ENCODE assay signal across 8 mouse cellular contexts in genomic region chr2:23039082-23040000, GRCm38 (mm10). TPM values are rescaled to one million over a fixed set of nuclear protein-coding genes. Genes with fewer than 3 reads are reported as not detected.
DNase-seq lines count a peak whose midpoint lies in the region; ATAC-seq and TF ChIP-seq lines count a peak whose summit lies in the region.

No protein-coding gene starts in this region.

- peak overlapping the region; percentile 94 for H3K27ac ChIP-seq in neural tube, embryonic 11.5 days (ENCODE audit: low read depth, low read length)
- peak overlapping the region; percentile 98 for H3K27ac ChIP-seq in bone marrow, adult 2 months (ENCODE audit: control insufficient read depth, insufficient read depth, low read depth, low read length, poor library complexity)
- H3K27ac ChIP-seq in forebrain, embryonic 16.5 days (ENCODE audit: low read length) = peak overlapping the region; percentile 95
- peak overlapping the region; percentile 97 for H3K27ac ChIP-seq in hindbrain, embryonic 12.5 days
- peak overlapping the region; percentile 98 for H3K27ac ChIP-seq in liver, postnatal 0 days (ENCODE audit: low read depth)
- peak overlapping the region; percentile 98 for H3K27ac ChIP-seq in neural tube, embryonic 13.5 days (replicated peaks)

- peak overlapping the region; percentile 96 for H3K9ac ChIP-seq in neural tube, embryonic 11.5 days (ENCODE audit: low read length)
- peak overlapping the region; percentile 82 for H3K9ac ChIP-seq in forebrain, embryonic 16.5 days (replicated peaks; ENCODE audit: low read depth, low read length)
- H3K9ac ChIP-seq in hindbrain, embryonic 12.5 days = peak overlapping the region; percentile 96
- peak overlapping the region; percentile 93 for H3K9ac ChIP-seq in liver, postnatal 0 days (replicated peaks)
- H3K9ac ChIP-seq in neural tube, embryonic 13.5 days = peak overlapping the region; percentile 96

- WGBS in neural tube, embryonic 11.5 days = 2% methylated on average over 56 of the region's 59 CpGs
- under 1% methylated on average over 59 of the region's 59 CpGs for WGBS in bone marrow, adult 2 months
- WGBS in forebrain, embryonic 16.5 days = under 1% methylated on average over 55 of the region's 59 CpGs
- WGBS in hindbrain, embryonic 12.5 days = under 1% methylated on average over 51 of the region's 59 CpGs
- WGBS in liver, postnatal 0 days (ENCODE audit: insufficient replicate concordance) = under 1% methylated on average over 45 of the region's 59 CpGs
- under 1% methylated on average over 58 of the region's 59 CpGs for WGBS in neural tube, embryonic 13.5 days

- H3K4me3 ChIP-seq in neural tube, embryonic 11.5 days (ENCODE audit: low read depth, low read length) = peak overlapping the region; percentile 94
- peak overlapping the region; percentile 95 for H3K4me3 ChIP-seq in bone marrow, adult 2 months (replicated peaks; ENCODE audit: control insufficient read depth, low read depth, low read length)
- peak overlapping the region; percentile 66 for H3K4me3 ChIP-seq in forebrain, embryonic 16.5 days (replicated peaks; ENCODE audit: low read length)
- peak overlapping the region; percentile 86 for H3K4me3 ChIP-seq in hindbrain, embryonic 12.5 days
- peak overlapping the region; percentile 80 for H3K4me3 ChIP-seq in liver, postnatal 0 days (ENCODE audit: low read depth, low read length)
- peak overlapping the region; percentile 98 for H3K4me3 ChIP-seq in neural tube, embryonic 13.5 days

- no peaks in the 10 kb centered on the region for H3K27me3 ChIP-seq in neural tube, embryonic 11.5 days (ENCODE audit: control insufficient read depth, insufficient read depth, low read length)
- no peaks in the 10 kb centered on the region for H3K27me3 ChIP-seq in forebrain, embryonic 16.5 days (replicated peaks; ENCODE audit: control insufficient read depth, insufficient read depth, low read length)
- H3K27me3 ChIP-seq in hindbrain, embryonic 12.5 days = no peaks in the 10 kb centered on the region
- no peaks in the 10 kb centered on the region for H3K27me3 ChIP-seq in liver, postnatal 0 days (ENCODE audit: insufficient read depth, low read length)
- no peaks in the 10 kb centered on the region for H3K27me3 ChIP-seq in neural tube, embryonic 13.5 days

- no peak for DNase-seq in neural tube, embryonic 11.5 days (ENCODE audit: low spot score)
- no peak for DNase-seq in neural tube, embryonic 10.5 days (ENCODE audit: extremely low spot score, low spot score)
- peak; percentile 56 for DNase-seq in liver, postnatal 0 days
- no peak for DNase-seq in thymus, postnatal 0 days (ENCODE audit: low spot score)

- no peaks in the 10 kb centered on the region for H3K36me3 ChIP-seq in neural tube, embryonic 11.5 days (ENCODE audit: control insufficient read depth, insufficient read depth, low read length)
- H3K36me3 ChIP-seq in forebrain, embryonic 16.5 days (ENCODE audit: control insufficient read depth, insufficient read depth) = no peaks in the 10 kb centered on the region
- no peaks in the 10 kb centered on the region for H3K36me3 ChIP-seq in hindbrain, embryonic 12.5 days
- no peaks in the 10 kb centered on the region for H3K36me3 ChIP-seq in liver, postnatal 0 days (replicated peaks; ENCODE audit: insufficient read depth, low read length)
- H3K36me3 ChIP-seq in neural tube, embryonic 13.5 days = no peaks in the 10 kb centered on the region

- TF ChIP-seq POLR2A in bone marrow, adult 2 months (IDR thresholded peaks at IDR 0.05; ENCODE audit: borderline replicate concordance, control insufficient read depth, low read depth, low read length) = no peak; the same call in 1 of the 2 replicates

- H3K9me3 ChIP-seq in neural tube, embryonic 11.5 days (ENCODE audit: control insufficient read depth, low read length) = no peaks in the 10 kb centered on the region
- no peaks in the 10 kb centered on the region for H3K9me3 ChIP-seq in forebrain, embryonic 16.5 days (ENCODE audit: control insufficient read depth, low read length)
- no peaks in the 10 kb centered on the region for H3K9me3 ChIP-seq in hindbrain, embryonic 12.5 days (replicated peaks)
- no peaks in the 10 kb centered on the region for H3K9me3 ChIP-seq in liver, postnatal 0 days (ENCODE audit: low read length)
- H3K9me3 ChIP-seq in neural tube, embryonic 13.5 days = no peaks in the 10 kb centered on the region

- no peak for TF ChIP-seq EP300 in liver, postnatal 0 days (IDR thresholded peaks at IDR 0.05; ENCODE audit: low read depth)

- ATAC-seq in neural tube, embryonic 11.5 days (ENCODE audit: insufficient read depth, low FRiP score, low TSS enrichment) = peak; percentile 85
- ATAC-seq in forebrain, embryonic 16.5 days = peak; percentile 82
- ATAC-seq in hindbrain, embryonic 12.5 days (ENCODE audit: low FRiP score) = peak; percentile 90
- ATAC-seq in liver, postnatal 0 days = peak; percentile 80
- ATAC-seq in neural tube, embryonic 13.5 days (ENCODE audit: low read depth) = peak; percentile 89

- no peak for TF ChIP-seq CTCF in bone marrow, adult 2 months (IDR thresholded peaks at IDR 0.05; ENCODE audit: control insufficient read depth, insufficient read depth, low read length)
- TF ChIP-seq CTCF in liver, postnatal 0 days (IDR thresholded peaks at IDR 0.05; ENCODE audit: low read depth) = no peak

- 0 out of 2 replicates have a peak, but pooled peaks cover 2% of the 10 kb centered on the region for H3K4me1 ChIP-seq in neural tube, embryonic 11.5 days (ENCODE audit: control insufficient read depth, insufficient read depth, low read length)
- H3K4me1 ChIP-seq in bone marrow, adult 2 months (ENCODE audit: control insufficient read depth, insufficient read depth, low read length) = no peaks in the 10 kb centered on the region
- H3K4me1 ChIP-seq in forebrain, embryonic 16.5 days (replicated peaks; ENCODE audit: control insufficient read depth, insufficient read depth, low read length) = peaks cover 10% of the 10 kb centered on the region
- H3K4me1 ChIP-seq in hindbrain, embryonic 12.5 days = peaks cover 15% of the 10 kb centered on the region
- peaks cover 18% of the 10 kb centered on the region for H3K4me1 ChIP-seq in liver, postnatal 0 days (ENCODE audit: insufficient read depth)
- H3K4me1 ChIP-seq in neural tube, embryonic 13.5 days (replicated peaks) = peaks cover 30% of the 10 kb centered on the region

- peak overlapping the region; percentile 82 for H3K4me2 ChIP-seq in neural tube, embryonic 11.5 days (ENCODE audit: low read depth)
- peak overlapping the region; percentile 92 for H3K4me2 ChIP-seq in forebrain, embryonic 16.5 days (ENCODE audit: low read length)
- peak overlapping the region; percentile 75 for H3K4me2 ChIP-seq in hindbrain, embryonic 12.5 days (replicated peaks)
- peak overlapping the region; percentile 75 for H3K4me2 ChIP-seq in liver, postnatal 0 days (ENCODE audit: low read depth, low read length)
- peak overlapping the region; percentile 64 for H3K4me2 ChIP-seq in neural tube, embryonic 13.5 days

RNA-seq across cellular contexts. Expression of gene Abi1, which starts 0.7 kb away (rescaled TPM):
- polyA plus RNA-seq in neural tube, embryonic 11.5 days (2014; fragmentation: Nextera tagmentation; extraction: Ambion mirVana) = 47.1 and 48.1 TPM in 2 replicates
- polyA plus RNA-seq in bone marrow, adult 2 months (2011; ENCODE audit: insufficient read depth, insufficient read length, low replicate concordance, missing spikeins) = 41.0 and 53.1 TPM in 2 replicates
- 65.3 and 66.9 TPM in 2 replicates for polyA plus RNA-seq in forebrain, embryonic 16.5 days (2015; fragmentation: Nextera tagmentation; extraction: Ambion mirVana)
- 48.2 and 49.3 TPM in 2 replicates for polyA plus RNA-seq in hindbrain, embryonic 12.5 days (2016; fragmentation: Nextera tagmentation; extraction: Ambion mirVana)
- 15.9 and 16.2 TPM in 2 replicates for polyA plus RNA-seq in liver, postnatal 0 days (2015; fragmentation: Nextera tagmentation; extraction: Ambion mirVana)
- 53.8 and 56.4 TPM in 2 replicates for polyA plus RNA-seq in neural tube, embryonic 13.5 days (2015; fragmentation: Nextera tagmentation; extraction: Ambion mirVana)
- polyA plus RNA-seq in thymus, postnatal 0 days (2015; fragmentation: Nextera tagmentation; extraction: Ambion mirVana) = 70.7 and 79.9 TPM in 2 replicates

RNA-seq across cellular contexts. Expression of gene Acbd5, which starts 28.6 kb away (rescaled TPM):
- 43.5 and 45.1 TPM in 2 replicates for polyA plus RNA-seq in neural tube, embryonic 11.5 days (2014; fragmentation: Nextera tagmentation; extraction: Ambion mirVana)
- polyA plus RNA-seq in bone marrow, adult 2 months (2011; ENCODE audit: insufficient read depth, insufficient read length, low replicate concordance, missing spikeins) = 11.7 and 19.2 TPM in 2 replicates
- 81.7 and 83.2 TPM in 2 replicates for polyA plus RNA-seq in forebrain, embryonic 16.5 days (2015; fragmentation: Nextera tagmentation; extraction: Ambion mirVana)
- 67.9 and 73.0 TPM in 2 replicates for polyA plus RNA-seq in hindbrain, embryonic 12.5 days (2016; fragmentation: Nextera tagmentation; extraction: Ambion mirVana)
- polyA plus RNA-seq in liver, postnatal 0 days (2015; fragmentation: Nextera tagmentation; extraction: Ambion mirVana) = 38.3 and 41.5 TPM in 2 replicates
- 78.0 and 81.1 TPM in 2 replicates for polyA plus RNA-seq in neural tube, embryonic 13.5 days (2015; fragmentation: Nextera tagmentation; extraction: Ambion mirVana)
- 28.2 and 32.4 TPM in 2 replicates for polyA plus RNA-seq in thymus, postnatal 0 days (2015; fragmentation: Nextera tagmentation; extraction: Ambion mirVana)
